Mouse (Mus musculus) embryo, embryonic 11 days (tissue): ENCODE measurements at regions not wholly inside any gene's neighbourhood (a gene's known extent, or its start where the extent isn't known, plus 50 kb on each side); places are given as distances from the start of the nearest gene placed in this dataset.
"Not testable (repeated sequence)": the region's sequence is repeated elsewhere in the genome, so short reads cannot be mapped to it uniquely, and the experiment has no call there.

ENCODE experiments used
- DNase-seq: peaks from one replicate; pipeline ENCODE4 v3.0.0-alpha.2; 2015

GRCm38 (mm10) chr4:71663397-71663796 lies 94.4 kb downstream of the Gm11232 start:
- DNase-seq, result no peak

- DNase-seq, result no peak
These were observed 117.2 kb downstream of the Gm11232 start for GRCm38 (mm10) chr4:71640521-71640920.

- peak; percentile 7 for DNase-seq
These were observed 130.7 kb downstream of the Gm11232 start for GRCm38 (mm10) chr4:71627088-71627487.

- DNase-seq, result peak; percentile 33
These were observed 131.1 kb downstream of the Gm11232 start for GRCm38 (mm10) chr4:71626626-71627025.

- DNase-seq, result no peak
These were observed 133.0 kb downstream of the Gm11232 start for GRCm38 (mm10) chr4:71624771-71625170.

GRCm38 (mm10) chr4:71613720-71614119 lies 144.0 kb downstream of the Gm11232 start:
- no peak for DNase-seq

GRCm38 (mm10) chr4:71585880-71586279 lies 171.9 kb downstream of the Gm11232 start:
- DNase-seq, result no peak

- no peak for DNase-seq
These were observed 197.1 kb downstream of the Gm11232 start for GRCm38 (mm10) chr4:71560656-71561055.

- no peak for DNase-seq
These were observed 218.6 kb downstream of the Gm11232 start for GRCm38 (mm10) chr4:71539200-71539599.

- DNase-seq, result no peak
These were observed 219.8 kb downstream of the Gm11232 start for GRCm38 (mm10) chr4:71537971-71538370.

GRCm38 (mm10) chr4:71524255-71524970 lies 233.4 kb downstream of the Gm11232 start:
- DNase-seq, result no peak

- DNase-seq, result no peak
These were observed 237.0 kb downstream of the Gm11232 start for GRCm38 (mm10) chr4:71520751-71521150.

GRCm38 (mm10) chr4:71517921-71518404 lies 239.8 kb downstream of the Gm11232 start:
- DNase-seq, result peak; percentile 31

GRCm38 (mm10) chr4:71506911-71507310 lies 250.9 kb downstream of the Gm11232 start:
- no peak for DNase-seq

GRCm38 (mm10) chr4:71489788-71490187 lies 268.0 kb downstream of the Gm11232 start:
- DNase-seq, result no peak

GRCm38 (mm10) chr4:71488663-71489161 lies 269.1 kb downstream of the Gm11232 start:
- DNase-seq, result peak; percentile 34

GRCm38 (mm10) chr4:71488059-71488458 lies 269.7 kb downstream of the Gm11232 start:
- no peak for DNase-seq

- no peak for DNase-seq
These were observed 276.8 kb downstream of the Gm11232 start for GRCm38 (mm10) chr4:71480960-71481359.

- no peak for DNase-seq
These were observed 287.2 kb downstream of the Gm11232 start for GRCm38 (mm10) chr4:71470580-71470979.

GRCm38 (mm10) chr4:71454811-71455210 lies 303.0 kb downstream of the Gm11232 start:
- no peak for DNase-seq

- peak; percentile 9 for DNase-seq
These were observed 304.3 kb downstream of the Gm11232 start for GRCm38 (mm10) chr4:71453499-71453898.

- no peak for DNase-seq
These were observed 311.3 kb downstream of the Gm11232 start for GRCm38 (mm10) chr4:71446461-71446860.

GRCm38 (mm10) chr4:71431245-71431929 lies 326.4 kb downstream of the Gm11232 start:
- DNase-seq, result no peak

GRCm38 (mm10) chr4:71422121-71422520 lies 335.6 kb downstream of the Gm11232 start:
- DNase-seq, result not testable (repeated sequence)
